Mouse (Mus musculus) heart, embryonic 15.5 days (tissue): ENCODE results near the gene Ldlr. TPM values are rescaled to one million over a fixed set of nuclear protein-coding genes. Genes with fewer than 3 reads are reported as not detected.
A peak's percentile ranks its signal among the peaks of the same experiment; 100 is the strongest.

Experiments used
- ATAC-seq: fragments of 200-750 bp; cut with Nextera tagmentation; replicated peaks from 2 replicates; pipeline ENCODE4 v1.8.0; 2017; ENCODE audit warnings: low read depth, moderate TSS enrichment; ENCODE audit not compliant: insufficient number of reproducible peaks, insufficient read depth, low FRiP score
- H3K27ac ChIP-seq: fragments of 300-500 bp; sonication (generic); 2 replicates; pipeline ENCODE4 v1.5.1; 2015; ENCODE audit warnings: mild to moderate bottlenecking, inconsistent platforms
- H3K27me3 ChIP-seq: fragments of 300-500 bp; sonication (generic); 2 replicates; pipeline ENCODE4 v1.6.1; 2015; ENCODE audit warnings: inconsistent platforms
- H3K36me3 ChIP-seq: fragments of 300-500 bp; sonication (generic); 2 replicates; pipeline ENCODE4 v1.6.1; 2015; ENCODE audit warnings: mild to moderate bottlenecking, inconsistent platforms
- H3K4me1 ChIP-seq: fragments of 300-500 bp; sonication (generic); replicated peaks from 2 replicates; pipeline ENCODE4 v1.6.1; 2015; ENCODE audit warnings: inconsistent platforms
- H3K4me2 ChIP-seq: fragments of 300-500 bp; sonication (generic); 2 replicates; pipeline ENCODE4 v1.6.1; 2015; ENCODE audit warnings: inconsistent platforms, mild to moderate bottlenecking, moderate library complexity
- H3K4me3 ChIP-seq: fragments of 300-500 bp; sonication (generic); 2 replicates; pipeline ENCODE4 v1.5.1; 2015; ENCODE audit warnings: mild to moderate bottlenecking, inconsistent platforms
- H3K9ac ChIP-seq: fragments of 300-500 bp; sonication (generic); 2 replicates; pipeline ENCODE4 v1.6.1; 2015; ENCODE audit warnings: mild to moderate bottlenecking, inconsistent platforms
- H3K9me3 ChIP-seq: fragments of 300-500 bp; sonication (generic); replicated peaks from 2 replicates; pipeline ENCODE4 v1.6.1; 2016; ENCODE audit warnings: inconsistent platforms
- WGBS: fragments of 180-500 bp; shearing (Covaris S2); methylation state at CpG from one replicate; pipeline ENCODE4 v1.1.7; 2015; ENCODE audit warnings: mixed read lengths; 5-methylcytosine and 5-hydroxymethylcytosine counted together
- polyA plus RNA-seq: library from polyadenylated mRNA; unstranded; fragments of >200 nt; fragmentation: Nextera tagmentation; extraction: Ambion mirVana; gene quantifications from 2 replicates; pipeline ENCODE4 v1.2.1, GENCODE M21; 2015

Gene Ldlr
- polyA plus RNA-seq, 1 experiment from 2014 or later, result 12.9 TPM

GRCm38 (mm10) chr9:21794344-21794834 lies 71.1 kb downstream of the Ldlr start:
- Histone ChIP-seq H3K4me3 (no peak overlapping the region), H3K36me3 (peaks cover 36% of the 10 kb centered on the region), H3K4me1 (peaks cover 62% of the 10 kb centered on the region), H3K9ac (no peak overlapping the region), H3K9me3 (no peaks in the 10 kb centered on the region), H3K4me2 (no peak overlapping the region), H3K27ac (no peak overlapping the region), H3K27me3 (no peaks in the 10 kb centered on the region)
- ATAC-seq, result no peak
- WGBS, result 93% methylated on average over 18 of the region's 18 CpGs

DNA sequence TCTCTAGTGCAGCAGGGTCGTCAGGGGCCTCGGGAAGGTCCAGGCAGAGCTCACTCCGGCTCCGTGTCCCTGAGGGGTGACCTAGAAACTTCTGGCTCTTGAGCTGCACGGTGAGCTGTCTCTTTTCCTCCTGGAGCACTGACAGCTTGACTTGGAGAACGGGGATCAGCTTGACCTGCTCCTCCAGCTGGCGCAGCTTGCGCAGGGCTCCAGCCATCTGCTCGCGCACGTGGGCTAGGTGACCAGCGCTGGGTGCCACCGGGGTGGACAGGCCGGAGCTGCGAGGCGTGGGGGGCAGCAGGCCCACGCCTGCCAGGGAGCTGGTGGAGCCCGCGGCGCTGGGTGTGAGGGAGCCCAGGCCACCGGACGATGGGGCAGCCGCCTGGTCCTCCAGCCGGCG lies 71.6 kb downstream of the Ldlr start:
- peaks cover 60% of the 10 kb centered on the region for H3K4me1 ChIP-seq
- H3K9me3 ChIP-seq, result no peaks in the 10 kb centered on the region
- no peak overlapping the region for H3K9ac ChIP-seq
- H3K4me3 ChIP-seq, result no peak overlapping the region
- H3K27me3 ChIP-seq, result no peaks in the 10 kb centered on the region
- H3K36me3 ChIP-seq, result peaks cover 32% of the 10 kb centered on the region
- no peak for ATAC-seq
- WGBS, result 93% methylated on average over 20 of the region's 25 CpGs
- no peak overlapping the region for H3K4me2 ChIP-seq
- no peak overlapping the region for H3K27ac ChIP-seq

GRCm38 (mm10) chr9:21795579-21795978 lies 72.3 kb downstream of the Ldlr start:
- Histone ChIP-seq H3K27me3 (no peaks in the 10 kb centered on the region), H3K9me3 (no peaks in the 10 kb centered on the region), H3K4me1 (peaks cover 54% of the 10 kb centered on the region), H3K4me3 (peak overlapping the region; percentile 88; the same call in 1 of the 2 replicates), H3K36me3 (peaks cover 29% of the 10 kb centered on the region), H3K4me2 (peak overlapping the region; percentile 73), H3K27ac (peak overlapping the region; percentile 96; the same call in 1 of the 2 replicates), H3K9ac (no peak overlapping the region)
- WGBS, result 72% methylated on average over 5 of the region's 5 CpGs
- ATAC-seq, result no peak

DNA sequence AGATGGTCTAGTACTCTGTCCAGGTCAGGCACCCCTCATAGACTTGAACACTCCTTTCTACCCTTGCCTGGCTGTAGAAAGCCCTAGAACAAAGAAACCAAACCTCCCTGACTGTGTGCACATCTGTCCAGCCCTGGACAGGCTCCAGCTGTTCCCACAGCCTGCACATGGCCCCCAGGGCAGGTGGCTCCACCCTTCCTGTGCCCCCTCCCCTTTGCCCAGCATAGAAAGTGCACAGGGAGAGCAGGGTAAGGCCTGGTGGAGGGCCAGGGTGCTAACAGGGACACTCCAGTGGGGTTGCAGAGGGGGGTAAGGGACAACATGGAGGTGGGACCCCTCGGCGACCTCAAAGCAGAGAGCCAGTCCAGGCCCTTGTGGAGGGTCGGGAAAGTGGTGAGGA lies 73.0 kb downstream of the Ldlr start:
- Histone ChIP-seq H3K9ac (peak overlapping the region; percentile 48), H3K36me3 (peaks cover 29% of the 10 kb centered on the region), H3K27ac (peak overlapping the region; percentile 96), H3K4me2 (peak overlapping the region; percentile 73), H3K9me3 (no peaks in the 10 kb centered on the region), H3K4me1 (peaks cover 51% of the 10 kb centered on the region), H3K27me3 (no peaks in the 10 kb centered on the region), H3K4me3 (peak overlapping the region; percentile 88)
- 38% methylated on average over 3 of the region's 3 CpGs for WGBS
- ATAC-seq, result no peak

GRCm38 (mm10) chr9:21796919-21797318 lies 73.6 kb downstream of the Ldlr start:
- peaks cover 44% of the 10 kb centered on the region for H3K4me1 ChIP-seq
- ATAC-seq, result no peak
- 53% methylated on average over 3 of the region's 3 CpGs for WGBS
- H3K4me3 ChIP-seq, result peak overlapping the region; percentile 88
- no peaks in the 10 kb centered on the region for H3K9me3 ChIP-seq
- peak overlapping the region; percentile 96 for H3K27ac ChIP-seq
- no peaks in the 10 kb centered on the region for H3K27me3 ChIP-seq
- H3K36me3 ChIP-seq, result peaks cover 32% of the 10 kb centered on the region
- peak overlapping the region; percentile 48 for H3K9ac ChIP-seq
- H3K4me2 ChIP-seq, result peak overlapping the region; percentile 73

DNA sequence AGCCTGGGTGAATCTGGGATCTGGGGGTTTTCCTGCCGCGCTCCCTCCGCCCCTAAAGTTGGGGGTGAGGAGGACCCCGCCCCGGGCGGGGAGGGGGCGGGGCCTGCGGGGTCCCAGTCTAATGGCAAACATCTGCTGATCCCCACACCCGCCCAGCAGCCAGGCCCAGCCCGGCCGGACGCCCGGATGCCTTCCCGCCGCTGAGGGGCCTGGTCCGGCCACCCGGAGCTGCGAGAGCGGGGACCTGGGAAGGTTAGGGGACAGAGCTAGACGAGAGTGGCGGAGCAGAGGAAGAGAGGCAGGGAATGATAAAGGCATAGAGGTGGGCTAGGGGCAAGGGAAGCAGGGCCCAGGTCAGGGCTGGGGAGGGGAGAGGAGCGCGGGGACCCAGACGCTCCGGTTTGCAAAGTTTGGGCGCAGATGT lies 74.7 kb downstream of the Ldlr start:
- H3K4me1 ChIP-seq, result peaks cover 34% of the 10 kb centered on the region
- ATAC-seq, result peak; percentile 73
- H3K4me3 ChIP-seq, result peak overlapping the region; percentile 88
- no peaks in the 10 kb centered on the region for H3K27me3 ChIP-seq
- peaks cover 28% of the 10 kb centered on the region for H3K36me3 ChIP-seq
- H3K27ac ChIP-seq, result peak overlapping the region; percentile 96
- WGBS, result 0% methylated on average over 26 of the region's 26 CpGs
- peak overlapping the region; percentile 93 for H3K9ac ChIP-seq
- H3K4me2 ChIP-seq, result peak overlapping the region; percentile 73
- no peaks in the 10 kb centered on the region for H3K9me3 ChIP-seq

- H3K27me3 ChIP-seq, result no peaks in the 10 kb centered on the region
- peak within 1 kb of the TSS; percentile 96 for H3K27ac ChIP-seq
- H3K4me1 ChIP-seq, result peaks cover 29% of the 10 kb centered on the region
- peaks cover 23% of the 10 kb centered on the region for H3K36me3 ChIP-seq
- peak within 1 kb of the TSS; percentile 88 for H3K4me3 ChIP-seq
- peak within 1 kb of the TSS; percentile 73 for H3K4me2 ChIP-seq
- WGBS, result under 1% methylated on average over 51 of the region's 52 CpGs
- peak within 1 kb of the TSS; percentile 93 for H3K9ac ChIP-seq
- ATAC-seq, result peak; percentile 82
- no peaks in the 10 kb centered on the region for H3K9me3 ChIP-seq
Measured at GRCm38 (mm10) chr9:21798345-21799009, 75.2 kb downstream of the Ldlr start, which contains the start of gene Kank2. Gene Kank2 (minus strand): TSS chr9:21798744.

GRCm38 (mm10) chr9:21799010-21799350 lies 75.7 kb downstream of the Ldlr start:
- peak overlapping the region; percentile 96 for H3K27ac ChIP-seq
- ATAC-seq, result no peak
- WGBS, result 61% methylated on average over 3 of the region's 3 CpGs
- no peaks in the 10 kb centered on the region for H3K27me3 ChIP-seq
- H3K4me1 ChIP-seq, result peaks cover 34% of the 10 kb centered on the region
- H3K9ac ChIP-seq, result no peak overlapping the region
- H3K36me3 ChIP-seq, result peaks cover 18% of the 10 kb centered on the region
- peak overlapping the region; percentile 73 for H3K4me2 ChIP-seq
- no peaks in the 10 kb centered on the region for H3K9me3 ChIP-seq
- peak overlapping the region; percentile 88 for H3K4me3 ChIP-seq

Other genes with a start within 250 kb of the Ldlr start
- gene Tmed1, start 213.2 kb upstream of the Ldlr start, polyA plus RNA-seq, result 78.8 and 92.6 TPM in 2 replicates
- gene AB124611, start 197.3 kb upstream of the Ldlr start, polyA plus RNA-seq, result 2.3 and 4.1 TPM in 2 replicates
- 26.2 and 41.0 TPM in 2 replicates for gene Carm1, start 176.6 kb upstream of the Ldlr start, polyA plus RNA-seq
- 26.1 and 29.8 TPM in 2 replicates for gene Timm29, start 130.8 kb upstream of the Ldlr start, polyA plus RNA-seq
- gene Yipf2, start 130.7 kb upstream of the Ldlr start, polyA plus RNA-seq, result 12.0 and 16.5 TPM in 2 replicates
- gene Smarca4, start 107.3 kb upstream of the Ldlr start, polyA plus RNA-seq, result 39.6 and 57.4 TPM in 2 replicates
- 69.6 and 88.1 TPM in 2 replicates for gene Spc24, start 36.8 kb downstream of the Ldlr start, polyA plus RNA-seq
- 20.0 and 26.3 TPM in 2 replicates for gene Kank2, start 75.3 kb downstream of the Ldlr start, polyA plus RNA-seq
- 1.2 and 2.1 TPM in 2 replicates for gene Angptl8, start 112.0 kb downstream of the Ldlr start, polyA plus RNA-seq
- gene Dock6, start 129.2 kb downstream of the Ldlr start, polyA plus RNA-seq, result 38.3 and 54.7 TPM in 2 replicates
- gene Rab3d, start 194.7 kb downstream of the Ldlr start, polyA plus RNA-seq, result 9.7 and 15.6 TPM in 2 replicates
- gene Ccdc159, start 204.0 kb downstream of the Ldlr start, polyA plus RNA-seq, result 2.7 and 3.5 TPM in 2 replicates
- gene Tmem205, start 204.1 kb downstream of the Ldlr start, polyA plus RNA-seq, result 36.9 and 44.9 TPM in 2 replicates
- 3.2 and 5.7 TPM in 2 replicates for gene Plppr2, start 213.6 kb downstream of the Ldlr start, polyA plus RNA-seq
- gene Swsap1, start 232.3 kb downstream of the Ldlr start, polyA plus RNA-seq, result 4.4 and 5.2 TPM in 2 replicates
- 2.9 and 4.7 TPM in 2 replicates for gene Epor, start 240.0 kb downstream of the Ldlr start, polyA plus RNA-seq